Mouse (Mus musculus) erythroblast, embryonic 14.5 days (primary cell): ENCODE data around the gene Nav2. TPM values are rescaled to one million over a fixed set of nuclear protein-coding genes. Genes with fewer than 3 reads are reported as not detected.

Experiments used
- H3K27me3 ChIP-seq: 2 replicates; pipeline ENCODE4 v1.6.1; 2012; ENCODE audit warnings: inconsistent platforms; ENCODE audit not compliant: control insufficient read depth
- H3K36me3 ChIP-seq: 2 replicates; pipeline ENCODE4 v1.6.1; 2012; ENCODE audit warnings: mild to moderate bottlenecking, inconsistent platforms; ENCODE audit not compliant: control insufficient read depth
- H3K4me1 ChIP-seq: 2 replicates; pipeline ENCODE4 v1.6.1; 2012; ENCODE audit warnings: inconsistent platforms; ENCODE audit not compliant: control insufficient read depth
- H3K4me3 ChIP-seq: replicated peaks from 2 replicates; pipeline ENCODE3; 2012; ENCODE audit warnings: moderate library complexity, mild to moderate bottlenecking, inconsistent platforms
- H3K9me3 ChIP-seq: 2 replicates; pipeline ENCODE4 v1.6.1; 2012; ENCODE audit warnings: low read length, inconsistent platforms, mixed read lengths; ENCODE audit not compliant: control insufficient read depth
- GATA1 ChIP-seq: IDR thresholded peaks from 2 replicates; pipeline ENCODE4 v1.6.1; 2012; ENCODE audit warnings: low read length, inconsistent platforms, mixed read lengths
- TAL1 ChIP-seq: IDR thresholded peaks from 3 replicates; pipeline ENCODE4 v1.6.1; 2012; ENCODE audit warnings: low read length, inconsistent platforms, mixed read lengths
- polyA plus RNA-seq: library from polyadenylated mRNA; stranded (reverse); fragments of >175 nt; gene quantifications from 2 replicates; pipeline ENCODE4 v1.2.3, GENCODE M21; 2012

The Nav2 gene
- polyA plus RNA-seq, 1 experiment = 0.11 TPM

- no peak overlapping the region for H3K4me3 ChIP-seq
- no peaks in the 10 kb centered on the region; the same call in 1 of the 2 replicates for H3K36me3 ChIP-seq
- no peaks in the 10 kb centered on the region for H3K27me3 ChIP-seq
- no peaks in the 10 kb centered on the region for H3K9me3 ChIP-seq
- TF ChIP-seq TAL1 (no peak), GATA1 (no peak)
- H3K4me1 ChIP-seq = no peaks in the 10 kb centered on the region
Observed at GRCm38 (mm10) chr7:49533571-49533970, 625.1 kb downstream of the Nav2 start.

- TF ChIP-seq GATA1 (no peak), TAL1 (no peak)
- no peak overlapping the region for H3K4me3 ChIP-seq
- H3K9me3 ChIP-seq = no peaks in the 10 kb centered on the region
- H3K4me1 ChIP-seq = no peaks in the 10 kb centered on the region
- no peaks in the 10 kb centered on the region for H3K27me3 ChIP-seq
- H3K36me3 ChIP-seq = no peaks in the 10 kb centered on the region; the same call in 1 of the 2 replicates
Observed at GRCm38 (mm10) chr7:49534208-49534607, 625.7 kb downstream of the Nav2 start.

DNA sequence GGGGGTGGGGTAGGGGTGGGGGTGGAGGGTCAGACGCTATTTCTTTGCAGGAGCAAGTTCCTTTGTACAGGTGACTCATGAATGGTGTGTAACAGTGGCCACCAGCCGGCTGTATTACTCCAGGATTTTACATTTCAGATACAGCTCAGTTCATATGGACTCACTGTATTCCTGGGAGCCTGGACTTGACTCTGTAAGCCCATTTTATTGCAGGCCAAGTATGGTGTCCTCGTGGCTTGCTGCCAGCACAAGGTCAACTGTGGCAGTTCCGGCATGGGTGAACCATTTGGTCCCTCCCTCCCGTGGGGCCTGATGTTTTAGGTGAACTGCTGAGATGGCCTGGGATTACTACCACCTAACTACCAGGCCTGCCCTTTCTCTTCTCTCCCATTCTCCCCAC is 629.8 kb downstream of the Nav2 start:
- H3K4me3 ChIP-seq = no peak overlapping the region
- TF ChIP-seq TAL1 (no peak), GATA1 (no peak)
- no peaks in the 10 kb centered on the region for H3K27me3 ChIP-seq
- no peaks in the 10 kb centered on the region for H3K9me3 ChIP-seq
- no peaks in the 10 kb centered on the region for H3K4me1 ChIP-seq
- no peaks in the 10 kb centered on the region; the same call in 1 of the 2 replicates for H3K36me3 ChIP-seq

DNA sequence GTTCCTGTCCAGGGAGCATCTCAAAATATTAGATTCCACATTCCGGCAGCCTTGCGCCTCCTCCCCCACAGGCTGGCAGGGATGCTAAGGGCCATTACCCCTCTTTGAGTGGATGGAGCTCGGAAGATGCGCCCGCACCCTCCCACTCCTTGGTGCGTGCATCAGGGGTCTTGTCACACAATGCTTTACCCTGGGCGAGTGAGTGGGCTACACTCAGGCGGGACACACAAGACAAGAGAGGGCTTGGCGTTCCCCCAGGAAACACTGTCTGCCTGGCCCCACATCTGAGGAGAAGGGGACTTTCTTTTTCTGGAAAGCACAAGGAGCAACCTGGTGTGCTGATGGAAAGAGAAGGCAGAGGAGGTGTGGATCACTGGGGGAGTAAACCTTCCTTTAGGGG is 631.7 kb downstream of the Nav2 start:
- TF ChIP-seq TAL1 (no peak), GATA1 (no peak)
- no peaks in the 10 kb centered on the region; the same call in 1 of the 2 replicates for H3K36me3 ChIP-seq
- H3K27me3 ChIP-seq = no peaks in the 10 kb centered on the region
- H3K4me3 ChIP-seq = no peak overlapping the region
- no peaks in the 10 kb centered on the region for H3K9me3 ChIP-seq
- H3K4me1 ChIP-seq = no peaks in the 10 kb centered on the region

GRCm38 (mm10) chr7:49542135-49542534 is 633.6 kb downstream of the Nav2 start:
- H3K36me3 ChIP-seq = no peaks in the 10 kb centered on the region; the same call in 1 of the 2 replicates
- H3K4me1 ChIP-seq = no peaks in the 10 kb centered on the region
- no peaks in the 10 kb centered on the region for H3K9me3 ChIP-seq
- no peak overlapping the region for H3K4me3 ChIP-seq
- TF ChIP-seq GATA1 (no peak), TAL1 (no peak)
- no peaks in the 10 kb centered on the region for H3K27me3 ChIP-seq

DNA sequence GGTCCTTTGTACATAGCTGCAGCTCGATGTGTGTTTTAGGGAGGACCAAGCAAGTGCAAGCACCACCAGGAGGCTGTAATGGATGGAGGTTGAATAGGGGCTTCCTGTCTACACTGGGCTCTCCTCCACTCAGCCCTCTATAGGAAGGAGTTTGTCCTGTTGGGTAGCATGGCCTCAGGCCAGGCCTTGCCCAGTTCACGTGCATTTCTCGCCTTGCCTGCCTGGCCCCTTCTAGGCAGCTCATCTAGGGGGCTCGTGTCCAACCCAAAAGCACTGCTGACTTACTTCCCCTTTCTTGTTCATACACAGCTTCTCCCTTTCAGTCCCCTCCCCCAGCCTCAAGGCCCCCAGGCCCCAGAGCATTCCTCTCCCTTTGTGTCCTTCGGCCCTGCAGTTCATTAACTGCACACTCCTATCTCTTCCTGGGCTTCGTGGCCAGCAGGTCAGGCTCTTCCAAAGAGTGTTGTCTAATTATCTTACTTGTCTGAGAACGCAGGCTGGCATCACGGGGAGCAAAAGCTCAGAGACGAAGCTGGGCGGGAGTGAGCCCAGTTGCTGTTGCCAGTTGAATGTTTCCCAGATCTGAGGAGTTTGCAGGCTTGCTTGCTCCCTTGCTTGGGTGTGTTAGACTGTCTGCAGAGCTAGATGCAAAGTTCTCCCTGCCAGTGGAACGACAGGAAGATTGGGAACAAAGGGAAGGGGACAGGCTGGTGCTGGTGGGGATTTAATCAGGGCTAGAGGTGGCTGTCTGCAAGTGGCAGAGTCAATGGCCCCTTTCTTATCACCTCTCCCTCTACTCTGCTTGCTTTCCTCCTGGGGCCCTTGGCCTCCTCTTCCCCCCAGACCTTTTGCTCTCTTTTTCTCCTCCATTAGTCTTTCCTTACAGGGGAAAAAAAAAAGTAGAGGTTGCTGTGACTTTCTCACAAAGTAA is 636.5 kb downstream of the Nav2 start:
- no peak for TF ChIP-seq TAL1
- TF ChIP-seq GATA1 = no peak
- H3K4me3 ChIP-seq = no peak overlapping the region
- no peaks in the 10 kb centered on the region for H3K4me1 ChIP-seq
- H3K27me3 ChIP-seq = no peaks in the 10 kb centered on the region
- H3K36me3 ChIP-seq = peaks cover 4% of the 10 kb centered on the region; the same call in 1 of the 2 replicates
- no peaks in the 10 kb centered on the region for H3K9me3 ChIP-seq

- Histone ChIP-seq H3K27me3 (no peaks in the 10 kb centered on the region), H3K4me1 (no peaks in the 10 kb centered on the region), H3K36me3 (peaks cover 4% of the 10 kb centered on the region; the same call in 1 of the 2 replicates), H3K4me3 (no peak overlapping the region), H3K9me3 (no peaks in the 10 kb centered on the region)
- TF ChIP-seq GATA1 = no peak
- TF ChIP-seq TAL1 = no peak
Observed at GRCm38 (mm10) chr7:49545706-49546097, 637.2 kb downstream of the Nav2 start.

DNA sequence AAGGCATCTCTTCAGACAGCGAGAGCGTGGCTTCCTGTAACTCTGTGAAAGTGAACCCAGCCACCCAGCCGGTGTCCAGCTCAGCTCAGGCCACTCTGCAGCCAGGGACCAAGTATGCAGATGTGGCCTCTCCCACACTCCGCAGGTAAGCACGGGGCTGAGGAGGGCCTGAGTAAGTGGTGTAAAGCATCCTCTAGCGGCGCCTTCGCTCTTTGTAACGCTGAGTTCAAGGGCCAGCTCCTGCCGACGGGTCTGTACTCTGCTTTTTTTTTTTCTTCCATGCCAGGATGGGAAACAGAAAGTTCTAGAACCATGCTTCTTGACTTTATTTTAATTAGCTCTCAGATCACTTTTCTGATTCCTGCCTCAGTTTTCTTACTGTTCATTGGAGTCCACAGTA is 639.9 kb downstream of the Nav2 start:
- H3K4me1 ChIP-seq = no peaks in the 10 kb centered on the region
- H3K27me3 ChIP-seq = no peaks in the 10 kb centered on the region
- TF ChIP-seq TAL1 (no peak), GATA1 (no peak)
- no peaks in the 10 kb centered on the region for H3K9me3 ChIP-seq
- no peak overlapping the region for H3K4me3 ChIP-seq
- H3K36me3 ChIP-seq = peaks cover 7% of the 10 kb centered on the region; the same call in 1 of the 2 replicates

DNA sequence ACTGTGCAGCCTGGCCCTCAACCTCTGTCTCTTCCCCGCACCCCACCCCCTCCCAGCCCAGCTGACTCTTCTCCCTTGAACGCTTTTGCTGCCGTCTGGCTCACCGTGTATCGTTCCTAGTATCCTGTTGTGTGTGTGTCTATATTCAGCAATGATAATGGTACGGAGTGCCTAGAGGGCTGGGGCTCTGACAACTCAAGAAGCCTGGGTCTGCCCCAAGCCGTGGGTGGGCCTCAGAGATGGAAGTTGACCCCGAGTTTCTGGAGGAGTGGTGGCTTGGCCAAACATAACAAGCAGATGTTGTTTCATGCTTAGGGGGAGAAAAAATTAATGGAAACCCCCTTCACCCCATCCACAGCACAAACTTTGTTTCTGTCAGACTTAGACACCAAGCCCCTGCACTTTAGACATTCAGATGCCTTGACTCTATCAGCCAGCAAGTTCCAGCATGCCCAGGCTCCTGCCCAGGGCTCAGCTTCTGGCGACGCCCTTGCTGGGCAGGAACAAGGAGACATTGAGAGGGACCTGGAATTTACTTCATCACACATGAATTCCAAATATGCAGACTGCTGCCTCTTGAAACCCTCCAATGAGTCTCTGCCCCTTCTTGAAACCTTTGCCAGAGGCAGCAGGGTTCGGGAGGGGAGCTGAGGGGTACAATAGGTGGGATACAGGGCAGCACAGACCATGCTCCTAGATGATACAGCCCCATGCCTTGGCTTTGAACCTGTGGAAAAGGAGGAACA is 644.9 kb downstream of the Nav2 start:
- H3K4me1 ChIP-seq = no peaks in the 10 kb centered on the region
- TF ChIP-seq TAL1 (no peak), GATA1 (no peak)
- H3K4me3 ChIP-seq = no peak overlapping the region
- H3K9me3 ChIP-seq = no peaks in the 10 kb centered on the region
- peaks cover 3% of the 10 kb centered on the region; the same call in 1 of the 2 replicates for H3K36me3 ChIP-seq
- no peaks in the 10 kb centered on the region for H3K27me3 ChIP-seq
